Comparison of ENCODE assay signal across 23 mouse cellular contexts in the genomic region with DNA sequence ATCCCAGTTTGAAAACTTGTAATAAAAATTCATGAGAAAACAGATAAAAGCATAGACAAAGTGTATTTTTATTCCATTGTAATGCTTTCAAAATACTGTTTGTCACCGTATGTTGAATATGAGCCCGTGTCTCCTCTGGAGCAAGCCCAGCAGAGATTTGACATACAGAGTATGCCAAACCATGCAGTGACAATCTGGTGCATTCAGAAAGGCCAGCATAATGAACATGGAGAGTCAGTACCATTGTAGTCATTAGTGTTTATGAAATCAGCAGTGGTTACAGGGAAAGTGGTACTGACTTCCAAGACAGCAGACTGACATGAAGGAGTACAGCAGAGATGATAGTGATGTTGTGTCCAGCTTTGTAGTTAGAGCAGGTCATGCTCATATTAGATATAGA.
DNase-seq lines count a peak whose midpoint lies in the region; ATAC-seq lines count a peak whose summit lies in the region.
"Had no signal": no experiment of that assay in that cellular context is flagged by ENCODE, and none has a peak within 500 bp of the region (broad histone marks: within the 10 kb centered on the region; RNA-seq: fewer than 3 reads in every experiment).

No protein-coding gene starts in this region.

- H3K9me3 ChIP-seq in forebrain, embryonic 14.5 days (replicated peaks; ENCODE audit: control insufficient read depth, low read length) = no peaks in the 10 kb centered on the region
- H3K9me3 ChIP-seq in forebrain, embryonic 11.5 days (ENCODE audit: control insufficient read depth, low read length) = no peaks in the 10 kb centered on the region
- H3K9me3 ChIP-seq: embryonic facial prominence, embryonic 13.5 days; heart, embryonic 15.5 days; limb, embryonic 15.5 days; liver, embryonic 15.5 days; midbrain, embryonic 12.5 days; neural tube, embryonic 12.5 days had no signal

- no peak overlapping the region for H3K27ac ChIP-seq in forebrain, embryonic 14.5 days (ENCODE audit: low read depth, low read length)
- H3K27ac ChIP-seq in forebrain, embryonic 11.5 days (ENCODE audit: low read depth, low read length) = no peak overlapping the region
- H3K27ac ChIP-seq: embryonic facial prominence, embryonic 13.5 days; heart, embryonic 15.5 days; limb, embryonic 15.5 days; liver, embryonic 15.5 days; macrophage; midbrain, embryonic 12.5 days; neural tube, embryonic 12.5 days; stomach, postnatal 0 days had no signal

- H3K4me1 ChIP-seq in forebrain, embryonic 14.5 days (ENCODE audit: control insufficient read depth, insufficient read depth, low read length) = no peaks in the 10 kb centered on the region
- H3K4me1 ChIP-seq in forebrain, embryonic 11.5 days (replicated peaks; ENCODE audit: control insufficient read depth, insufficient read depth, low read length) = no peaks in the 10 kb centered on the region
- H3K4me1 ChIP-seq: embryonic facial prominence, embryonic 13.5 days; heart, embryonic 15.5 days; limb, embryonic 15.5 days; liver, embryonic 15.5 days; midbrain, embryonic 12.5 days; neural tube, embryonic 12.5 days had no signal

- 83% methylated on average over 2 of the region's 2 CpGs for WGBS in forebrain, embryonic 14.5 days
- WGBS in forebrain, embryonic 11.5 days = 89% methylated on average over 2 of the region's 2 CpGs

- H3K4me2 ChIP-seq in forebrain, embryonic 14.5 days (ENCODE audit: low read length) = no peak overlapping the region
- H3K4me2 ChIP-seq in forebrain, embryonic 11.5 days (ENCODE audit: low read depth, low read length, severe bottlenecking) = no peak overlapping the region
- H3K4me2 ChIP-seq: embryonic facial prominence, embryonic 13.5 days; heart, embryonic 15.5 days; limb, embryonic 15.5 days; liver, embryonic 15.5 days; midbrain, embryonic 12.5 days; neural tube, embryonic 12.5 days had no signal

- no peaks in the 10 kb centered on the region for H3K27me3 ChIP-seq in forebrain, embryonic 14.5 days (replicated peaks; ENCODE audit: control insufficient read depth, insufficient read depth, low read length)
- no peaks in the 10 kb centered on the region for H3K27me3 ChIP-seq in forebrain, embryonic 11.5 days (ENCODE audit: control insufficient read depth, insufficient read depth, low read length)
- H3K27me3 ChIP-seq: embryonic facial prominence, embryonic 13.5 days; heart, embryonic 15.5 days; limb, embryonic 15.5 days; liver, embryonic 15.5 days; midbrain, embryonic 12.5 days; neural tube, embryonic 12.5 days; Patski had no signal

- intact Hi-C loops in left cerebral cortex, postnatal 4 days (cut with DNase I) = no loop called here

- no peak overlapping the region for H3K9ac ChIP-seq in forebrain, embryonic 14.5 days (ENCODE audit: low read length)
- H3K9ac ChIP-seq in forebrain, embryonic 11.5 days (ENCODE audit: low read length) = no peak overlapping the region
- H3K9ac ChIP-seq: embryonic facial prominence, embryonic 13.5 days; heart, embryonic 15.5 days; limb, embryonic 15.5 days; liver, embryonic 15.5 days; midbrain, embryonic 12.5 days; neural tube, embryonic 12.5 days had no signal

- no peaks in the 10 kb centered on the region for H3K36me3 ChIP-seq in forebrain, embryonic 14.5 days (ENCODE audit: control insufficient read depth, insufficient read depth, low read length)
- no peaks in the 10 kb centered on the region for H3K36me3 ChIP-seq in forebrain, embryonic 11.5 days (ENCODE audit: control insufficient read depth, insufficient read depth, low read length)
- H3K36me3 ChIP-seq: embryonic facial prominence, embryonic 13.5 days; heart, embryonic 15.5 days; limb, embryonic 15.5 days; liver, embryonic 15.5 days; midbrain, embryonic 12.5 days; neural tube, embryonic 12.5 days had no signal

- no peak for ATAC-seq in forebrain, embryonic 14.5 days
- no peak for ATAC-seq in forebrain, embryonic 11.5 days (replicated peaks; ENCODE audit: low FRiP score)
- no peak for ATAC-seq in granulocyte monocyte progenitor cell, adult 5-6 weeks (replicated peaks; ENCODE audit: poor library complexity, severe bottlenecking)
- ATAC-seq: Patski had no signal

- peak; percentile 4 for DNase-seq in forebrain, embryonic 14.5 days (ENCODE audit: low spot score)
- no peak for DNase-seq in forebrain, embryonic 11.5 days (ENCODE audit: low spot score)
- DNase-seq in left cerebral cortex, postnatal 4 days = peak; percentile 27
- no peak for DNase-seq in left cerebral cortex, adult 8-10 months (ENCODE audit: low spot score in 2 of 2)
- DNase-seq in cerebellum, adult 9-10 months = peak; percentile 88
- no peak for DNase-seq in testis, postnatal 10 days (ENCODE audit: low spot score)
- DNase-seq in adrenal gland, postnatal 10 days = no peak
- DNase-seq: adrenal gland, adult 8-10 months; gastrocnemius, postnatal 10 days; kidney, adult 8-10 months; kidney, postnatal 36 days; right cerebral cortex, adult 18-20 months; thymus, postnatal 25 days had no signal

- no peak overlapping the region for H3K4me3 ChIP-seq in forebrain, embryonic 14.5 days (ENCODE audit: low read depth, low read length)
- no peak overlapping the region for H3K4me3 ChIP-seq in forebrain, embryonic 11.5 days (ENCODE audit: low read depth, low read length)
- H3K4me3 ChIP-seq: embryonic facial prominence, embryonic 13.5 days; heart, embryonic 15.5 days; limb, embryonic 15.5 days; liver, embryonic 15.5 days; midbrain, embryonic 12.5 days; neural tube, embryonic 12.5 days had no signal

Comparison
In these comparisons a context has a peak if more than half of its experiments do, and no peak if none do; other contexts are left out.
1. DNase-seq: peak in forebrain, embryonic 14.5 days (single experiment), left cerebral cortex, postnatal 4 days (single experiment) and cerebellum, adult 9-10 months (single experiment); none in forebrain, embryonic 11.5 days (single experiment), left cerebral cortex, adult 8-10 months (0 of 2), testis, postnatal 10 days (single experiment) and adrenal gland, postnatal 10 days (single experiment).